Mouse (Mus musculus) urinary bladder, adult 2 months (tissue): ENCODE data around the gene Zcchc2. TPM values are rescaled to one million over a fixed set of nuclear protein-coding genes. Genes with fewer than 3 reads are reported as not detected.

Experiments
- DNase-seq: peaks from one replicate; pipeline ENCODE4 v3.0.0; 2022; ENCODE audit warnings: low spot score
- polyA plus RNA-seq: library from polyadenylated mRNA; depleted of rRNA; stranded (reverse); fragments of >200 nt; gene quantifications from 2 replicates; pipeline ENCODE4 v1.2.3, GENCODE M21; 2012; rRNA removed

Zcchc2 gene
- polyA plus RNA-seq = 11.1 TPM in 2 replicates

DNA sequence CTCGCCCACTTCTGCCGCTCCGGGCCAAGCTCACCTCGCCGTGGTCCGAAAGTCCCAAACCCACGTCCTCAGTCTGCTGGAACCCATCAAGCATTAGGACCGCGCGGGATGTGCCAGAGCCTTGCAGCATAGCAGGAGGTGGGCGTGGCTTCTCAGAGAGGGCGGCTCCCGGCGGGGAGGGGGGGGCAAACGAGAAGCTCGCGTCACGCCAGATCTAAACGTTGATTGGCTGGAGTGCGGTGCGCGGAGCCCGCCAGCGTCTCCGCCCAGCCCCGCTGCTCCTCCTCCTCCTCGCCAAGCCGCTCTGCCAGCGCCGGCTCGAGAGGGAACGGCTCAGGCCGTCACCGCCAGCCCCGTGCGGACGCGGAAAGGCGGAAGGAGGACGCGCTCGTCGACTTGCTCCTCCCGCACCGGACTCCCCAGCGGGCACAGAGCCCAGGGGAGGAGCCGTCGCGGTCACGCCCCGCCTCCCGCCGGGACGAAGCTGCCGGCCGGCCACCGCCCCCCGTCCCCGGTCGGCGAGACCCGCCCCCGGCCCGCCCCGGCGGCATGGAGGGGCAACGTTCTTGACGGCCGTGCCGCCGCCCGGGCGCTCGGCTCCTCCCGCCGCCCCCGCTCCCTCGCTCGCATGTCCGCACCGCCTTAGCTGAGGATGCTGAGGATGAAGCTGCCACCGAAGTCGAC is at the start of gene Zcchc2:
Gene Zcchc2, plus strand, starts transcription at position 269 of the 684 bp plus-strand sequence.
- DNase-seq = peak; percentile 99

GRCm38 (mm10) chr1:105944927-105945580 is 45.2 kb upstream of the Zcchc2 start:
- no peak for DNase-seq

DNA sequence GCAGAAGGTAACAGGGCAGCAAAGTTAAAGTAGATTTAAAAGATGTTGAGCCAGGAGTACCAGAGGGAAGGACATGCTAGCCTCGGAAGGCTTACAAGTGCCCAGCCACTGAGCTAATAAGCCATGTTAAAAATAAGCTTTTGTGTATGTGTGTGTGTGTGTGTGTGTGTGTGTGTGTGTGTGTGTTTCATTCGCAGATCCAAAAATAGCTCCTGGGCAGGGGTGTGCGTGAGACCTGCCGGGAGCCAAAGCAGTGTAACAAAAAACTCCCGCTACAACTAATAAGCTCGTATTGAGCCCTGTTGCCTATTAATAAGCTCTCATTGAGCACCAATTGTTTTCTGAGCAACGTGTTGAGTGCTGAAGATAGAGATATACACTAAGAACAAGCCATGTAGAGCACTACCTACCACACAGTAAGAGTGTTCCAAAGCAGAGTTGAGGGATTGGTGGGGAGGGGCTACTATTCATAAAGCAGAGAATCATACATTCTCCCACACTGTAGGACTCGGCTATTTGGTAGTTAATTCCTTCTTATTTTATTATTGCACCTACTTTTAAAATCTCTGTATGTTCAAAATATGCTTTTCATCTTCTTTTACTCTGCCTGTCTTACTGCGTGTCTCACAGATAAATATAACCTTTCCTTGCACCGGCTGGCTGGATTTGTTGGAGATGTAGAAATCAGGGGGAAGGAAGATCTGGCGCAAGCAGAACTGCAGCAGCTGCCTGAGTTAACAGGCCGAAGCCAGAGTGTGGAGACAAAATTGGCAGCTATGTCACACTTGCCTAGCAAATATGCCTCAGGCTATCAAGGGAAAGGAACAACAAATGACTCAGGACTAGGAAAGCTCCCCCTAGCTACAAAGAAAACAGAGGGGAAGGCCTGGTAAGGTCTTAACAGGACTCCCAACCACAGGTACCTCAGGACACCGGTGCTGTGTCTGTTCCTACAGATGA is 43.3 kb upstream of the Zcchc2 start:
- DNase-seq = no peak

DNA sequence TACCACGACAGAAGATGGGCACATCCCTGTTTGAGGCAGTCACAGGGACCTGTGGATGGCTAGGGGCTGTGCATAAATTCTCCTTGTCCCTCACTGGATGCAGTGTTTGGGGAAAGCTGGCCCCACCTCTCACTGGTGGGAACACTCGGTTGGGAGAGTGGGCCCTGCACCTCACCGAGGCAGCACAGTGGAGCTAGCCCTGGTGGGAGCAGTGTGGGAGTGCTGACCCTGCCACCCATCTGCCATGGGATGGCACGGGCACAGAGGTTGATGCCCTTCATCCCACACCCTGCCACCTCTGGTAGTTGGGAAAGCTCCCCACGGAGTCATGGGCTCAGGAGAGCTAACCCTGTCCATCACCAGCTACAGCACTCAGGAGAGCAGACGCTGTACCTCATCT is 41.9 kb upstream of the Zcchc2 start:
- no peak for DNase-seq

DNA sequence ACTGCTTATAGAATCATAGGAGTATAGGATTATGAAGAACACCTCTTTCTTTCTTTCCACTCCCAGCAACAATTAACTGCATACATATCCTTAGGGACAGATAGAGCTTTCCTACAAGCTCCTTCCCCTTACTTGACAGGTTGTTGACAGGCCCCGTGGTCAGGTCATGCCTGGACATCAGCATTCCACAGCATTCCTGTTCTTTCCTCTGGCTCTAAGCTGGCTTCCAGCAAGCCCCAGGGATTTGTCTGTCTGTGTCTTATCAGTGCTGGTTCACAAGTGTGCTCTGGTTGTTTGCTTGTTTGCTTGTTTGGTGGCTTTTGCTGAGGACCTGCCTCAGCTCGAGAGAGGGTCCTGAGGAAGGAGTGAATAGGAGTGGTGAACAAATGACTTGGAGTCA is 36.6 kb upstream of the Zcchc2 start:
- no peak for DNase-seq

DNA sequence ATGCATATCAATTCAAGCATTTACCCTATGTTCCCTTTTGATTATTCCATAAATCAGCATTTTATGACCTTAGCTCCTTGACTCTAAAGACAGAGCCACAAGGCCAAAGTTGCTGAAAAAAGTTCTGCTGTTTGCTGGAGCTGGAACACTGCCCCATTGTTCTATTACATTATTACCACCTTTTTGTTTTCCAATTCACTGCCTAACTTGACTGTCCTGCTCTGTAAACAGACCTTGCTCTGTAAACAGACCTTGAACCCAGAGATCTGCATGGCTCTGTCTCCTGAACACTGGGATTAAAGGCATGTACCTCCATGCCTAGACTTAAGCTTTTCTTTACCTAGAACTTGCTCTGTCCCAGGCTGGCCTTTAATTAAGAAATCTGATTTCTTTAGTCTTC is 36.2 kb upstream of the Zcchc2 start:
- no peak for DNase-seq

DNA sequence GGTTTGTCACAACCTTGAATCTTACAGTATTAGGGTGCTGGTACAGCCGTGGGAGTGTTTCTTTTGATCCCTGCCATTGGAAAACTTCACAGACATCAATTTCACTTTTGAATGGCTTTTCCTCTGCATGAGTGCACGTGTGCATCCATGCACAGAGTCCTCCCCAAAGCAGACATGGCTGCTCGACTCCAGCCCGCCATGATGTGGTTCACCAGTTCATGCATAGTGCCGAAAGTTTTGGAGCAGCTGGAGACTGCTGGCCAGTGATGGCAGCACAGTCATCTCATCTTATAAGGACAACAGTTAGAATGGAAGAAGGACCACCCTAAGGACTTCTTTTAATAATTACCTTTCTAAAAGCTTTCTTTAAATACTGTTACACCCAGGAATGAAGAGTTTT is 34.1 kb upstream of the Zcchc2 start:
- DNase-seq = no peak

GRCm38 (mm10) chr1:105961472-105961871 is 28.7 kb upstream of the Zcchc2 start:
- no peak for DNase-seq

DNA sequence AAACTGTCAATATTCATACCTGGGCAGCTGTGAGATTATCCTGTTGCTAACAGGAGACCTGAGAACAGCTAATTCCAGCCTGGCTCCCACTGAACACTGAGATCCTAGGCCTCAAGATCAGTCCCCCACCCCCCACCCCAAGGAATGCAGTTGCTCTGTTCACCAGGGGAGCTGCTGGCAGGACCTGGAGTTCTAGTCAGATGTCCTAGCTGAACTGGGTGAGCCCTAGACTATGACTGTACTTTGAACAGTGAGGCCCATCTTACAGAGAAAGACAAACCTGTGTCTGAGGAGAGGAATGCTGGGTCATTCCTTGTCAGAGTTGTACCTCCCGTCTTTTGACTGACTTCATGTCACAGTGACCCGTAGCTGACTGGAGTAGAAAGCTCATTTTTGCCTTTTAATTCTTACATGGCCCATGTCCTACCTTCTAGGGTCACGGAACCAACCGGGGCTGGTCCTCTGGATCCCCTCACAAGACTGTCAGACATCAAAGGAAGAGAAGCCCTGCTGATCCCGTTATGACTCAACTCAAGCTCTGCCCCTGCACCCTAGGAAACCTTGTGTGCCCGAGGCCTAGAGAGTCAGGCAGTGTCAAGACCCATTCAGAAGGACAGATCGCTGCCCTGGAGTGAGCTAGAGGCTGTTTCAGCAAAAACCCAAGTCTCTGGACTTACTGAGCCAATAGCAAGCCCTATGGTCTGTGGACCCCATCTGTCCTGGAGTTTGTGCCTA is 28.0 kb upstream of the Zcchc2 start:
- DNase-seq = no peak

GRCm38 (mm10) chr1:105962852-105963251 is 27.4 kb upstream of the Zcchc2 start:
- no peak for DNase-seq

GRCm38 (mm10) chr1:105964514-105964913 is 25.7 kb upstream of the Zcchc2 start:
- no peak for DNase-seq

- DNase-seq = no peak
These were observed 25.0 kb upstream of the Zcchc2 start for GRCm38 (mm10) chr1:105965189-105965588.

- no peak for DNase-seq
These were observed 18.6 kb upstream of the Zcchc2 start for GRCm38 (mm10) chr1:105971490-105972170.

- DNase-seq = no peak
These were observed 16.2 kb upstream of the Zcchc2 start for GRCm38 (mm10) chr1:105974023-105974422.

GRCm38 (mm10) chr1:105977446-105978094 is 12.6 kb upstream of the Zcchc2 start:
- no peak for DNase-seq

DNA sequence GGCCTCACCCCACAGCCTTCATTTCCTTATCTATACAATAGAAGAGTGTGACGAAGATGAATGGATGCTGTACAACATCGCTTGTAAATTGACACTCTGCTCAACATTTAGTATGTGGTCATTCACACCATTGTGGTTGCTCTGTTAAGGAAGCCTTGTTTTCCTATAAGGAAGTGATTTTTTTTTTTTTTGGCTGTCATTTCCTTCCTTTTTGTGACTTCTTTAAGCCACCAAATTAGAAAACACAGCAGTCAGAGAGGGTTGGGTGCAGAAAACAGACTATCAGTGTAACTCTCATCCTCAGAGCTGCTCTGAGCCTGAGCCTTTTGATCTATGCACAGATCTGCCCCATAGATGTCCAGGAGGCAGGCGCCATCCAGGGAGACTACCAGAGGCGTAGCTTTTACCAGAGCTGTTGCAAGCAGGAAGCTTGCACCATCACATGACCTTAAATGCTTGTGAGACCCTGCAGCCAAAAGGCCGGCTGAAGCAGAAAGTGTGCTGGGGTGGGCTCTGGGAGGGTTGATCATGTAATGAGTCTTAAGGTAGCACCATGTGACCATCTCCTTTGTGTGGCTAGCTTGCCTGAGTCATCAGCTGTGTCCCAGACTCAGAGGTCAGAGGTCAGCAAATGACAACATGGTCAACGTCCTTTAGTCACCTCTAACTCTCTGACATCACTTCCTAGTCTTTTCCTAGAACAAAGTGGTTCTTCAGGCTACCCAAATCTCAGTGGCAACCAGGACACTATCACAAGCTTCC is 9.2 kb upstream of the Zcchc2 start:
- no peak for DNase-seq

DNA sequence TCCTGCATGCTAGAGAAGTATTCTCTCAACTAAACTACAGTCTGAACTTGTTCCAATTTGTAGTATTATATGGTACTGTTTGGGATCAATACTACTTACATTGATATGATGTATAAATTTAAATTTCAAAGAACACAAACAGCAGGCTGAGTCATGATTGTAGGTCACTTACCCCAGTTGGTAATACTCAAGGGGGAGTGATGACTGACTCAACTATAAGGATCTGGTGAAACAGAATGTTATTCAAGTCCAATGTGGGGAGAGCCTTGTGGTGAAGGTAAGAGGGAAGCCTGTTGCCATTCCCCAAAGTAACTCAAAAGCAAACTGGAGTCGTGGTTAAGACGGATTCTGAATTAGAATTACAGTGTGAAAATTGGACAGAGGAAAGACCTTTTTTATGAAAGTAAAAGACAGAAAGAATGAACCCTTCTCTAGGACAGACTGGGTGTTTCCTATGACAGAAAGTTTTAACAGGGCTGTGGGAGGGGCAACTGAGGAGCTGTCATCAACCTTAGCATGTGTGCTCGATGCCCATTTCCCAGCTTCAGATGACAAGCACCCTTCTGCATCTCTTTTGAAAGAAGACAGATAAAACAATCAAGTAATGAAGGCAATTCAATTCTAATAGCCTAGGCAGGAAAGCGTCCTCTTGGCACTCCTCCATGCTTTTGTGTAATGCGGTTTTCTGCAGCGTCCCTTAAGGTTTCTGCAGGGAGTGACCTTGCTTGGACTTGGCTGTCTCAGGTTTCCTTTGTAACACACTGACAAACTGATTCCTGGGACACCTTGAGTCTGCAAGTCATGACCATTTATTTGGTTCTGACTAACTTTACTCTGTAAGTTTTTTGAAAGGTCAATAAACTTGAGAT is 7.5 kb upstream of the Zcchc2 start:
- no peak for DNase-seq

DNA sequence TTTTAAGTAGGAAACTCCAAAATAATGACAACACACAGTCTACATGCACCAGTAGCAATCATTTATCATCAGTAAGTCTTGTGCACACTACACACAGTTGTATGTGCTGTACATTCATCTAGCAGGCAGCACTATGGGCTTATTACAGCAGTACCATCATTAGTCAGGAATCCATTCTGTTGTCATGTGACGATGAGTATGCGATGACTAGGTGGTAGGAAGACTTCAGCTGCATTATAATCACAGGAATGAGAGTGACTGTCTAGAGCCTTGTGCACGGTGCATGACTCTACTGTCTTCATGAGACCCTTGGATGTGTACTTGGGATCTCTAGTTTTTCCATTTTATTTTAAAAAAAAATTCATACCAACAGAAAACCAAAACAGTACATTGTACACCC is 6.0 kb upstream of the Zcchc2 start:
- no peak for DNase-seq

GRCm38 (mm10) chr1:105988171-105988570 is 2.0 kb upstream of the Zcchc2 start:
- DNase-seq = no peak
